Mouse (Mus musculus) liver, embryonic 11.5 days (tissue): ENCODE measurements at regions not wholly inside any gene's neighbourhood (a gene's known extent, or its start where the extent isn't known, plus 50 kb on each side); places are given as distances from the start of the nearest gene placed in this dataset.

Experiments used
- ATAC-seq: fragments of 200-750 bp; cut with Nextera tagmentation; replicated peaks from 2 replicates; pipeline ENCODE4 v1.8.0; 2017; ENCODE audit warnings: moderate number of reproducible peaks, mild to moderate bottlenecking, moderate TSS enrichment, moderate library complexity; ENCODE audit not compliant: low FRiP score
- DNase-seq: peaks from one replicate; pipeline ENCODE4 v3.0.0-alpha.2; 2017; ENCODE audit warnings: low spot score
- H3K27ac ChIP-seq: fragments of 300-500 bp; sonication (generic); 2 replicates; pipeline ENCODE4 v1.5.1; 2014; ENCODE audit warnings: mild to moderate bottlenecking, low read depth, low read length, control low read depth
- H3K27me3 ChIP-seq: fragments of 300-500 bp; sonication (generic); replicated peaks from 2 replicates; pipeline ENCODE4 v1.6.1; 2014; ENCODE audit warnings: low read length, mixed read lengths; ENCODE audit not compliant: control insufficient read depth, insufficient read depth
- H3K36me3 ChIP-seq: fragments of 300-500 bp; sonication (generic); 2 replicates; pipeline ENCODE4 v1.6.1; 2014; ENCODE audit warnings: mild to moderate bottlenecking, low read length, moderate library complexity, mixed read lengths; ENCODE audit not compliant: control insufficient read depth, insufficient read depth
- H3K4me1 ChIP-seq: fragments of 300-500 bp; sonication (generic); replicated peaks from 2 replicates; pipeline ENCODE4 v1.6.1; 2014; ENCODE audit warnings: low read length, mixed read lengths; ENCODE audit not compliant: control insufficient read depth, insufficient read depth
- H3K4me2 ChIP-seq: fragments of 300-500 bp; sonication (generic); 2 replicates; pipeline ENCODE4 v1.6.1; 2014; ENCODE audit warnings: mild to moderate bottlenecking, control low read depth, moderate library complexity
- H3K4me3 ChIP-seq: fragments of 300-500 bp; sonication (generic); 2 replicates; pipeline ENCODE4 v1.5.1; 2014; ENCODE audit warnings: low read depth, low read length, control low read depth
- H3K9ac ChIP-seq: fragments of 300-500 bp; sonication (generic); 2 replicates; pipeline ENCODE4 v1.6.1; 2014; ENCODE audit warnings: low read depth, low read length, control low read depth
- H3K9me3 ChIP-seq: fragments of 300-500 bp; sonication (generic); 2 replicates; pipeline ENCODE4 v1.6.1; 2016; ENCODE audit warnings: low read length, inconsistent platforms, mixed read lengths; ENCODE audit not compliant: control insufficient read depth
- WGBS: fragments of 180-500 bp; shearing (Covaris S2); extraction: QIAGEN DNeasy Blood & Tissue Kit; methylation state at CpG from one replicate; pipeline ENCODE4 v1.1.7; 2014; 5-methylcytosine and 5-hydroxymethylcytosine counted together

DNA sequence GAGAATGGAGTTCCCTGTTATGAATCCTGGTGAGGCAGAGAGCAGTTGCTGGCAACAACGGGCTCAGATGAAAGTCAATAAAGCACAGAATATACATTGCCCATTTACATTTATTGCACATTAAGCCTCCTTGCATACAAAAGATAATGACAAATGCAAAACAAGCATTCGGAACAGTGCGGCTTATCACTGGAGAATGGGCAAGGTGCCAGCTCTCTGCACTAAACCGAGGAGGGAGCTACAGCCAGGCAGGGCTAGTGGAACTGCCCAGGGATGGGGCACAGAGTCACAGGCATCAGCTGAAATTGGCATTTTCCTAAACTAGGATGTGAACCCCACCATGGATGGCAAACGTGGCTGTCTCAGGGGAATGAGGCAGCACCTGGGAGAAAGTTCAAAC, 2514.8 kb upstream of the 5930422O12Rik start:
- H3K27me3 ChIP-seq: no peaks in the 10 kb centered on the region
- no peaks in the 10 kb centered on the region for H3K4me1 ChIP-seq
- no peak overlapping the region for H3K27ac ChIP-seq
- H3K9ac ChIP-seq: no peak overlapping the region
- ATAC-seq (no peak), DNase-seq (no peak)
- no peak overlapping the region for H3K4me2 ChIP-seq
- WGBS: 68% methylated on average over 5 of the region's 5 CpGs
- no peaks in the 10 kb centered on the region for H3K36me3 ChIP-seq
- H3K9me3 ChIP-seq: no peaks in the 10 kb centered on the region
- no peak overlapping the region for H3K4me3 ChIP-seq

- ATAC-seq (no peak), DNase-seq (no peak)
- Histone ChIP-seq H3K27ac (no peak overlapping the region), H3K9ac (no peak overlapping the region), H3K4me2 (no peak overlapping the region), H3K27me3 (no peaks in the 10 kb centered on the region), H3K9me3 (no peaks in the 10 kb centered on the region), H3K36me3 (no peaks in the 10 kb centered on the region), H3K4me3 (no peak overlapping the region), H3K4me1 (no peaks in the 10 kb centered on the region)
- whole genome bisulfite sequencing: 58% methylated on average over 7 of the region's 7 CpGs
These were observed 2513.4 kb upstream of the 5930422O12Rik start for GRCm38 (mm10) chr8:30915127-30915526.

- ATAC-seq: no peak
- H3K9ac ChIP-seq: no peak overlapping the region
These were observed 2512.8 kb upstream of the 5930422O12Rik start for GRCm38 (mm10) chr8:30915601-30916171.

GRCm38 (mm10) chr8:30916184-30916751, 2512.2 kb upstream of the 5930422O12Rik start:
- Histone ChIP-seq H3K4me3 (peak overlapping the region; percentile 33), H3K9ac (no peak overlapping the region), H3K4me1 (no peaks in the 10 kb centered on the region), H3K4me2 (peak overlapping the region; percentile 65), H3K27ac (no peak overlapping the region), H3K9me3 (no peaks in the 10 kb centered on the region), H3K36me3 (no peaks in the 10 kb centered on the region), H3K27me3 (no peaks in the 10 kb centered on the region)
- WGBS: 11% methylated on average over 12 of the region's 12 CpGs
- ATAC-seq (no peak), DNase-seq (no peak)

More at GRCm38 (mm10) chr8:30915601-30916171, 2512.8 kb upstream of the 5930422O12Rik start:
- Histone ChIP-seq H3K4me1 (no peaks in the 10 kb centered on the region), H3K27me3 (no peaks in the 10 kb centered on the region), H3K4me3 (peak overlapping the region; percentile 33), H3K9me3 (no peaks in the 10 kb centered on the region), H3K27ac (no peak overlapping the region), H3K36me3 (no peaks in the 10 kb centered on the region), H3K4me2 (peak overlapping the region; percentile 65)
- WGBS: 14% methylated on average over 13 of the region's 13 CpGs
- no peak for DNase-seq

DNA sequence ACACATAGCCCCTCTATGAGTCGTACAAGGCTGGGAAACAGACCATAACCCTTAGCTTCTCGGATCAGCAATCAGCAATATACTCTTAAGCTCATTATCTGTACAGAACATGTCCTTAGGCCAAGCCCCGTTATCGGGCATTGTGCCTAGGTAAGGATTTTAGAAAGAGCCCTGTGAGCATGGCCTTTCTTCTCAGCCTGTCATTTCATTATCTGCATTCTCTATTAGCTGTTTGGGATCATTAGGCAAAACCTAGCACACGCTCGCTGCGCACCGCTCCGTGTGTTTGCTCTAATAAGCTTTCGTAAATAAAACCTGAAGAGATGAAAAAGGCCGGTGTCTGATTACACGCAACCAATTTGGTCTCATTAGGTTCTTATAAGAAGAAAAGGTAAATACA, 2507.1 kb upstream of the 5930422O12Rik start:
- Histone ChIP-seq H3K27ac (no peak overlapping the region), H3K4me2 (no peak overlapping the region), H3K9me3 (no peaks in the 10 kb centered on the region), H3K36me3 (no peaks in the 10 kb centered on the region), H3K9ac (no peak overlapping the region), H3K27me3 (no peaks in the 10 kb centered on the region), H3K4me1 (no peaks in the 10 kb centered on the region), H3K4me3 (no peak overlapping the region)
- DNase-seq (no peak), ATAC-seq (no peak)
- 81% methylated on average over 12 of the region's 12 CpGs for WGBS

DNA sequence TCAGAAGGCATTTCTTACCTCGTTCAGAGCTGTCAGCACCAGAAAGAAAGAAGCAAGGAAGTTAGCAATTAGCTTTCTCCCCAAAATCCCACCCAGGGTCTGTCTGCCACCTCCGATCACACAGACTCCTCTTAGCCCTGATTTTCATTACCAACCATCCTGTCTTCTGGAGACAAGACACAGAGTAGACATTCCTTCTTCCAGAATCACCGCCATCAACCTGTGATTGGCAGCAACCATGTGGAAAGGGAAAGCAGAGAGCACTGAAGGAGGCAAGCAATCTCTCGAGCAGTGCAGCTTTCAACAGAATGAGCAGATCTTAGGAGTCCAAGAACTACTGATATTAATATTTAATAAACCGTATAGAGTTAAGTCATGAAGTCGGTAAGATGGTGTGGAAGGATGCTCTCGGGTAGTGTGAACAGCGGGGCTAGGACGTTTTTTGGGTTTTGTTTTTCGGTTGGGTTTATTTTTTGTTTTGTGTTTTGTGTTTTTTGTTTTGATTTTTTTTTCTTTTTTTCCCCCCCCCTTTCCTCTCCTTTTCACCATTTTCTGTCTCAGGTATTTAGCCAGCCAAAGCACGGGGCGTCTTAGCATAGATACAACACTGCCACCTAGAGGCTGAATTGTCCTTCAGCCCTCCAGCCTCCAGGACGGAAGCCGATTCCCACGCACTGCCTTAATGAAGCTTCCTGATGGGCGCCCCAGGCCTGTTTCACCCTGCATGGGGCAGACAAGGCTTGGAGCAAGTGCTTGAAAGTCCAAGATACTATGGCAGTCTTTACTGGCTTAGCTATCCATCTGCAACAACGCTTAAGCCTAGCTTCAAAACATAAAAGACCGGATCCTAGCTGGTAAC, 2505.0 kb upstream of the 5930422O12Rik start:
- 0 out of 2 replicates have a peak, but pooled peaks have one; percentile 31 for ATAC-seq

GRCm38 (mm10) chr8:30924160-30924534, 2504.4 kb upstream of the 5930422O12Rik start:
- no peaks in the 10 kb centered on the region for H3K36me3 ChIP-seq
- H3K27me3 ChIP-seq: no peaks in the 10 kb centered on the region
- no peak overlapping the region for H3K4me3 ChIP-seq
- no peak for DNase-seq
- no peaks in the 10 kb centered on the region for H3K9me3 ChIP-seq
- no peak for ATAC-seq
- no peaks in the 10 kb centered on the region for H3K4me1 ChIP-seq
- H3K27ac ChIP-seq: no peak overlapping the region
- no peak overlapping the region for H3K4me2 ChIP-seq
- 51% methylated on average over 5 of the region's 5 CpGs for WGBS
- H3K9ac ChIP-seq: no peak overlapping the region

More for the DNA sequence above, 2505.0 kb upstream of the 5930422O12Rik start:
- peak; percentile 51 for DNase-seq
- Histone ChIP-seq H3K9ac (no peak overlapping the region), H3K27me3 (no peaks in the 10 kb centered on the region), H3K36me3 (no peaks in the 10 kb centered on the region), H3K4me2 (no peak overlapping the region), H3K27ac (no peak overlapping the region), H3K9me3 (no peaks in the 10 kb centered on the region), H3K4me1 (no peaks in the 10 kb centered on the region), H3K4me3 (no peak overlapping the region)
- WGBS: 36% methylated on average over 18 of the region's 18 CpGs

DNA sequence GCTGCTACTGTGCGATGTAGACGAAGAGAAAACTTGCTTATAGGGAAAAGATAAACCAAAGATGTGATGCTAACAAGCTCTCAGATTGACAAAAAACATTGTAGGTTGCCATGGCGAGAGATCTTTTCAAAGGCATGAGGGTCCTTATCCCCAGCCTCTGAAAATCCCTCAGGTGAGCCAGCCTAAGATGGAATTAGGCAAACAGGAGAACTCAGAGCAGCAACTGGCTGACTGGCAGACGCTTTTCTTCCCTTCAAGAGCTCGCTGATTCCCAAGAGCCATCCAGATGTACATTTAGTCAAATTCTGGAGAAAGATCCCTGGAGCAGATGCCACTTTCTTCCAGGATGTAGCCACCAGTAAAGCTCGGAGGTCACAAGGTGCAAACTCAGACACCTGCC, 2503.9 kb upstream of the 5930422O12Rik start:
- DNase-seq (no peak), ATAC-seq (no peak)
- Histone ChIP-seq H3K4me2 (no peak overlapping the region), H3K4me1 (no peaks in the 10 kb centered on the region), H3K9me3 (no peaks in the 10 kb centered on the region), H3K27ac (no peak overlapping the region), H3K4me3 (no peak overlapping the region), H3K27me3 (no peaks in the 10 kb centered on the region), H3K9ac (no peak overlapping the region), H3K36me3 (no peaks in the 10 kb centered on the region)
- 66% methylated on average over 6 of the region's 6 CpGs for WGBS
